Mouse (Mus musculus) cerebral cortex, adult 2 months (tissue): Measurements from ENCODE around the gene Glycam1.

Experiments used
- WGBS: fragments of 180-500 bp; shearing (Covaris S2); methylation state at CpG from one replicate; pipeline ENCODE4 v1.1.7; 2018; 5-methylcytosine and 5-hydroxymethylcytosine counted together

Gene Glycam1

DNA sequence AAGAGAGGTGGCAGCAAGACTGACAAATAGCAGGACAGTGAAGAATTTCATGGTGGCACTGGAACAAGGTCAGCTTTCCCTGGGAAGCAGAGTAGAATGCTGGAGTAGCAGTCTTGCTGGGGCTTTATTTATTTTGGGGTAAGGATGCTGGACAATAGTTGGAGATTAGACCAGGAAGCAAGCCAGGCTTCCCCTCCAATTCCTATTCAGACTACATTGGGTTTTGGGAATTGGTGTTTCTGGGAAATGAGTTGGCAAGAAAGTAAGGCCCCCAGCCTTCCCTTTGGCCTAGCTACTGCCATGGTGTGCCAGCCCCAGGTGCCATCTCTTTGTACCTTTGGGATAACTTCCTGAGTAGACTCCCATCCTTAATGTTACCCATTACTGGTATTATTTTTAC is at the start of gene Glycam1:
TSS of gene Glycam1 (minus strand) at position 101 of the 400 bp plus-strand sequence.

DNA sequence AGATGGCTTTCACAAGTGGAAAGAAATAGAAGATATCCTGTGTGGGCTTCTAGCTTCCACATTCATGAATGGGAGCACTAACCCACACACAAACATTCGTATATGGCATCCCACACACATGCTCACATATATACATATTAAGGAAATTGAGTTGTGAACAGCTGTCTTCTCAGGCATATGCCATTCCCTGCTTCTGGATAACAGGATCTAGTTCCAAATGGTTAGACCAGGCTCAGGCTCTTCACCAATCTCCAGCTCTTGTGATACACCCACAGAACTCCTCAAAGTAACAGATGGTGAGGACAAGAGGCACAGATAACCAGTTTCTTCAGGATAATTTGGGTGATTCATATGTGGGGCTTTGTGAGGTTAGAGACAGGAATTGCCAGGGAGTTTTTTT is 39.6 kb upstream of the Glycam1 start:
- WGBS = 42% methylated on average over 1 of the region's 1 CpGs

DNA sequence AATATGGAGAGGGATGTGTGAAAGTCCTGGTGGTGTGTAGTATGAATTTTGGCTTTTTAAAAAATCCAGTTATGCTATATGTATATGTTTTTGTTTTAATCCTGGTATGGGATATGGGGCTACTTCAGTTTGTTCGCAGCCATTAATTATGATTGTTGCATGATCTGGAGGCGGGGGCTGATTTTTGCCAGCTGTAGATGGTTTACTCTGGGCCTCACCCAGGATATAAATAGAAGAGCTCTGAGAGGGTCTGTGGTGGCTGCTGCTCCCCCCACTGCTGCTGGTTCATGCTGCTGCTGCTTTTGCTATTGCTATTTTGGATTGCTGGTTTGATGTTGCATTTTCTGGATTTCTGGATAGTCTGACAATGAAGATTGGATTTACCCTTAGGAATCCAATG is 25.9 kb upstream of the Glycam1 start:
- WGBS = 86% methylated on average over 2 of the region's 2 CpGs

DNA sequence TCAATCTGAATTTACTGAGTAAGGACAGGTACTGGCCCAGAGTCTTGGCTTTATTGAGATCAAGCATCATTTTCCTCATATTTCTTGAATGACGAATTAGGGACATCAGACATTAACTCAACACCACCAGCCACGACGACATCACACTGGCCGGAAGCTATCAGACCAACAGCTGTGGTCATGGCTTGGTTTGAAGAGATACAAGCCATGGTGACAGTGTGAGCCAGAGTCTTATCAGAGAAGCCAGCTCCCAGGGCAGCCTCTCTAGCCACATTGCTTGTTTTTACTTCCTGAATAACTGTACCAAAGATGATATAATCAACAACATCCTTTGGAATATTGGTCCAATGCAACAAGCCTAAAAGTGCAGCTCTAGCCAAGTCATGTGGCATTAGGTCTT is 22.9 kb upstream of the Glycam1 start:
- 92% methylated on average over 4 of the region's 4 CpGs for WGBS

DNA sequence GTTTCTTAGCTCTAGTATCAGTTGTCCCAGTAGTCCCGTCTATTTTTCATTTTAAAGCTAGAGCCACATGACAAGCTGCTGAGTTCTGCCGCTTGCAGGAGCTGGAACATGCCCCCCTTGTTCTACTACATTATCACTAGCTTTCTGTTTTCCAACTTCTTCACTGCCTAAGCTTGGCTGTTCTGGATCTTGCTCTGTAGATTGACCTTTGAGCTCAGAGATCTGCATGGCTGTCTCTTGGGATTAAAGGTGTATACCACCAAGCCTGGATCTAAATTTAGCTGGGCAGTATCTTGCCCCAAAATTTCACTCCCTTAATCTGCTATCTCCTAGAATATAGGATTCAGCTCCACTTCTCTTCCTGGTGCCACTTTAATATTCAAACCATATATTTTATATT is 21.0 kb upstream of the Glycam1 start:
- WGBS = 79% methylated on average over 2 of the region's 2 CpGs

DNA sequence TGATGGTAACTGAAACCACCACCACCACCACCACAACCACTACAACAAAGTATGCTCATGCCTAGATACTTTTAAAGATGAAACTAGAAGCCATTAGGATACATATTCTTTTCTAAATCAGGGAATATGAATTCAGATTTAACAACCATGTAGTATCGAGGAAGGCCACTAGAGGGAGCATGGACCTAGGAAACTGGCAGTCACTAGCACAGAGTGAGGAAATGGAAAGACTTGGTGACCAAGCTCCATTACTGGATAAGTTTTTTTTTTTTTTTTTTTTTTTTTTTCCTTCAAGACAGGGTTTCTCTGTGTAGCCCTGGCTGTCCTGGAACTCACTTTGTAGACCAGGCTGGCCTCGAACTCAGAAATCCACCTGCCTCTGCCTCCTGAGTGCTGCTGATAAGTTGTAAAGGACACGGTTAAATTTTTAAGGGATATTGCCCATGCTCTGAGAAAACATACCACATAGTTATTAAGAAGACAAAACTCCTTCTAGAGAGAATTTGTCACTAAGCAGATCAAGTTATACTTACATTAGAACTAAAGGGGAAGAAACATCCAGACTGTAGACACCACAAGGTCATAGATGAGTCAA is 12.7 kb downstream of the Glycam1 start:
- 50% methylated on average over 3 of the region's 3 CpGs for WGBS

DNA sequence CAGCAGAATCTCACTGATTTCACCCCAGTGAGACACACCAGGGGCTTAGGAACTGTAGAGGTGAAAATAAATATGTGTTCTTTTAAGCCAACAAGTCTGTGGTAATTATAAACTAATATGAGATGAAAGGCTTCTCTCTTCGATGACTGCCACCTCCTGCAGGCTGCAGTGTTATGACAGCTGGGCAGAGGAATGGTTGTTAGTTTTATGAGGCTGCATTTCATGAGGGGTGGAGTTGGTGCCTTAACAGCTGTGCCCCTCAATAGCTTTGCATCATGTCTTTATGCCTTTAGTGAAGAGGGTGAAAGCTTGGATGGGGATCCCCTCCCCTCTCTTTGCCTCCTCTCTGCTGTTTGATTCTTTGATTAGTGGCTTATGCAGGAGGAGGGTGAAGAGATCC is 13.8 kb downstream of the Glycam1 start:
- 34% methylated on average over 1 of the region's 1 CpGs for WGBS

DNA sequence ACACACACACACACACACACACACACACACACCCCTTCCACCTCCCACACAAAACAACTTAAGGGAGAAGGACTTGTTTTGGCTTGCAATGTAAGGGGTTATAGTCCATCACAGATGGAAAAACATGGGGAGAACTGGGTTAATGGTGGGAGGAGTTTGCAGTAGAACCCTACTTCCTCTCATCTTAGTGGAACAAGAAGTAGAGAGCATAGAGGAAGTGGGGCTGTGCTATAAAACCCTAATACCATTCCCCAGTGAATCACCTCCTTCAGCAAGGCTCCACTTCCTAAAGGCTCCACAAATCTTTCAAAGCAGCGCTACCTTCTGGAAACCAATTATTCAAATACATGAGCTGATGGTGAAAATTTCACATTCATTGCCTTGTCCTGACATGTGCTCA is 15.4 kb downstream of the Glycam1 start:
- WGBS = 88% methylated on average over 1 of the region's 1 CpGs

DNA sequence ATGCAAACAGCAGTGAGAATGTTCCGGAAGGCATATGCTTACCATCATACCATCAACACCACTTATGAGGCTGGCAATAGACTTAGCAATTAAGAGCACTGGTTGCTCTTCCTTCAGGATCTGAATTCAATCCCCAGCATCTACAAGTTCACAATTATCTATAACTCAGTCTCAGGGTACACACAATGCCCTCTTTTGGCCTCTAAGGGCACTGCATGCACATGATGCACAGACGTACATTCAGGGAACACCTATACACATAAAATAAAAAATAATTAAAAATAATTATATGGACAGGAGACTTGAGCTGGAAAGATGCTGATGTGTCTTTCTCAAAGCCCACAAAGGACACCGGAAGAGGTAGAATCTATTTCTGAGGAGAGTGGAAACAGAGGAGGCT is 16.9 kb downstream of the Glycam1 start:
- WGBS = 89% methylated on average over 3 of the region's 3 CpGs

DNA sequence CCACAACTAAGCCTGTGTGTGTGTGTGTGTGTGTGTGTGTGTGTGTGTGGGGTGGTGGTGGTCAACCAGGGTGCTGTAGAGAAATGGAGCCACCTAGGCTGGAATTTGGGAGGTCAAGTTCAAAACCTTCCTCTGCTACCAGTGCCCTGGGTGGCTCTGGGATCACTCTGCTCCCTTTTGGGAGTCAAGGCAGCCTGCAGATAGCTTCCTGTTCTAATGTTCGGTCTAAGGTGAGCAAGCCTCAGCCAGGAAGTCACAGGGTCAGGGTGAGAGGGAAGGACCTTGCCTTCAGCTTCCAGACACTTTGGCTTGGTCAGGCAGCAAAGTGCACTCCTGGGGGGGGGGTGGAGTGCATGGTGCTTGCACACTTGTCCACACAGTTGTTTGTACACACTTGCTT is 24.2 kb downstream of the Glycam1 start:
- 76% methylated on average over 1 of the region's 1 CpGs for WGBS

DNA sequence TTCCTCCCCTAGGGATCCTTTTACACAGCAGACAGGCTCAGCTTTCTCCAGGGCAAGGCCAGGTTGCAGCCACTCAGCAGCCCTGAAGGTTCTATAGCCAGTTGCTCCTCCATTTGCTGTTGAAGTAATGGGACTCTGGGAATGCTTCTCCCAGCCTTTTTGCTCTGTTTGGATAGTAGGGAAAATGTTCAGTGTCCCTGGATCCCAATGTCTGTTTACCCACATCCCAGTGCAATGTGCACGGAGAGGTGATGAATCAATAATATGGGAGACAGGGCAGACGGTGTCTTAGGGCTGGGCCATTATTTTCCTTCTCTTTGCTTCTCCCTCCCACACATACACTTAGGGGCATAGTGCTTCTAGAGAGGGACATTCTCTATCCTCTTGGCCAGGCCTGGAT is 25.6 kb downstream of the Glycam1 start:
- WGBS = 86% methylated on average over 2 of the region's 2 CpGs

DNA sequence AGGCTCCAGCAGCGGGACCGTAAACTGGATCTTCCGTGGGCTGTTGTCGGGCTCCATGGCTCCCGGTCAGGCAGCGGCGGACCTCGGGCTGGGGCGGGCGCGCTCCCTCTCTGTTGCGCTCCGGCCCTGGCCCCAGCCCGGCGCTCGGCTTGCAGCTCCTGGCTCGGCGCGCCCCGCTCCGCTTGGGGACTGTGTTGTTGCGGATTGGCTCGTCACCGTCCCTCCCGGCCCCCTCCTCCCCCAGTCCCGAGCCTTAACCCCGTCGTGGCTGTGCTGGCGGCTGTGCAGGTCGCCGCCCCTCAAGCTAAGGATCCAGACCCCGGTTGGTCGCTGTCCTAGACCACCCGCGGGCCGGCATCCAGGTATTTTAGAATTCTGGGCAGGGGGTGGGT is 27.1 kb downstream of the Glycam1 start, which contains the start of gene Ppp1r1a:
TSS of gene Ppp1r1a (minus strand) at position 182 of the 392 bp plus-strand sequence.
- under 1% methylated on average over 34 of the region's 36 CpGs for WGBS

DNA sequence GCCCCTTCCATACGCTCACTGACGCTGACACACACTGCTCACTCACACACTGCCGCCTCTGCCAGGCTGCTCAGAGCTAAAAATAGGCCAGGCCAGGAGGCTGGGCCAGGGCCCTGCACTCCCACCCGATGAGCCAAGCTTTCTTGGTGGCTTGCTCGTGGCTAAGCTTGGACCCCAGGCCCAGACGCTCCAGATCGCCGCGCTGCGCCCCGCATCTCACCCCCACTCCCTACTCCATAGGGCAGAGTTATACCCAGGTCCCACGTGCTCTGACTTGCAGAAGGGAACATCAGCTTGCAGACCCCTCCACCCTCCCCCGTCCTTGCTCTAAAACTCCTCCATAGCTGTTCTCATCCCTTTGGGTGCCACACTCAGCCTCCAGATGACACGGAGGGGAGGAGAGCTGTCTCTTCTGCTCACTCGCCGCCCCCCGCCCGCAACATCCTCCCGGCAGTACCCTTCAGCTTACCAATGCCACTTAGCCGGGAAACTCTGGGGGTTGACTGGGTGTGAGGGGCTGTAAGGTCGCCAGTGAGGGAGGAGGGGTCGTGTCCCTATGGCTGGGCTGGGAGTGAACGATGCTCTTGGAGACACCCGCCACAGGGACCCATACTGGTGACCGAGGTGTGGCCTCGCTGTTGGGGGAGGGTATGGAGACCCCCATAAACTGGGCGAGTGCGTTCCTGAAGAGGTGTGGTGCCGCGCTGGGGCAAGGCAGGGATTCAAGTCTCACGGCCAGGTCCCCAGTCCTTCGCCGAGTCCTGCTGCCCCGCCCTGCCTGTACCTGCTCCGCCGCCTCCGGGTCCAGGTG is 27.7 kb downstream of the Glycam1 start:
- WGBS = 4% methylated on average over 37 of the region's 37 CpGs

DNA sequence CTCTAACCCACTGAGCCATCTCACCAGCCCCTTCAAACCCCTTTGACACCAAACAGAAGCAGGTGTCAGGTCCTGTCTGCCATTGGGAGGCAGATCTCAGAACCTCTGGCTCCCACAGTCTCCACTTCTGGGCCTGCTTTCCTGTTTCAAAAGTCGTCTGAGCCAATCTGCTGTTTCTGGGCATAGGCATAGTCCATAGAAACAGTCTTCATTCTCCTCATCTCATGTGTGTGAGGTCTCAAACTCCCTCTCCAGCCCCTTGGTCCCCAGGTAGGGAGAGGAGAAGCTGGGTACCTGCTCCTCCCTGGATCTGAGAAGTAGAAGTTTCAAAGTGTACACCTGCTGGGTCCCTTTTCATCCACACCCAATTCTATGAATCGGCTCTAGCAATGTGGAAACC is 28.4 kb downstream of the Glycam1 start:
- 22% methylated on average over 2 of the region's 2 CpGs for WGBS

DNA sequence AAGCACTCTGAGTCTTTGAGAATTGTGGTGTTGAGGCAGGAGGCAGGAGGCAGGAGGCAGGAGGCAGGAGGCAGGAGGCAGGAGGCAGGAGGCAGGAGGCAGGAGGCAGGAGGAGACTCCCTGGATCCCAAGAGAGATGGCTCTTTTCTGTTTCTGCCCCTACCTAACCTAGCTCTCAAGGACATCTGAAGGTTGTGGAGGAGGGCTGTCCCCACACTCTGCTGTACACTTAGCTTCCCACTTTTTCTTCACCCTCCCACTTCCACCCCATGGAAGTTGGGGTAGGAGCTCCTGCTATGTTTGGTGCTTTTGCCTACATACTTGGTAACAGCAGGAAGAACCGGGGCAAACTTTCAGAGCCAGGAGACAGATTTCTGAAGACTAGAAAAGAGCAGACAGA is 29.1 kb downstream of the Glycam1 start:
- 39% methylated on average over 1 of the region's 1 CpGs for WGBS

DNA sequence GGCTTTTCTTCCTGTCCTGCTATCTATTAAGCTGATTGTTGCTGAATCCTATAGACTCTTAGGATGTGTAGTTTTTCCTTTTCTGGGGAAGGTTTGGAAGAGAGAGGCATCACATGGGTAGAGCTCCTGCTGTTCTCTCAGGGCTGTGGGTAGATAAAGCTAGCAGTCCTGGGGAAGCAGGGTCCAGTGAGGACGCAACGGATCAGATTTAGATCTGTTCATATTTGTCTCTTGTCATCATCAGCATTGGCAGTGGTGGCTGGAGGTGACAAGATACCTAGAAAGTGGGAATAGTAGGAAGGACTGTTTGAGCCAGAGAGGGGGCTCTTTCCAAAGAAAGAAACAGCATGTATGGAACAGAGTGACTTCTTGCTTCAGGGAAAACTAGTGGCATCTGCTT is 29.9 kb downstream of the Glycam1 start:
- 47% methylated on average over 2 of the region's 2 CpGs for WGBS

DNA sequence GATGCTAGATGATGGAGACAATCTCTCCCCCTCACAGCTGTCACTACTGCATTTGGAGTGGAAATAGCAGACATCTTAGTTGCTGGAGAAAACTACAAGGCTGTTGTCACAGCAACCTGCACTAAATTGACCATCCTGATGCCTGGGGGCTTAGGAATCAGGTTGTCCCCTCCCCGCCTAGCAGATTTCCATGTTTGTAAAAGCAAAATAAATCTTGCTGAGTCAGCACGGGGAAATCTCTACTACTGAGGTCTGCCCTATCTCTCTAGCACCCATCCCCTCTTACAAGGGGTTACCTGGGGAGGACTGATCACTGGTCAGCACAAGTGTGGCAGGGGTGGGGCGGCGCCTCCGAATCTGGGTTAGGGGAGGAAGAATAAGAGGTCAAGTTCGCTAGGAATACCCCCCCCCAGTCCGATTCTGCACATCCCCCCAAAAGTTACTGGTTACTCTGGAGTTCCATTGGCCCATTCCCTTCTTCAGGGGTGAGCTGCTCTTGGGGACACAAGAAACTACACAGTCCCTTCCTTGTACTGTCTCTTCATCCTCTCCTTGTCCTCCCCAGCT is 30.7 kb downstream of the Glycam1 start:
- 81% methylated on average over 7 of the region's 7 CpGs for WGBS

DNA sequence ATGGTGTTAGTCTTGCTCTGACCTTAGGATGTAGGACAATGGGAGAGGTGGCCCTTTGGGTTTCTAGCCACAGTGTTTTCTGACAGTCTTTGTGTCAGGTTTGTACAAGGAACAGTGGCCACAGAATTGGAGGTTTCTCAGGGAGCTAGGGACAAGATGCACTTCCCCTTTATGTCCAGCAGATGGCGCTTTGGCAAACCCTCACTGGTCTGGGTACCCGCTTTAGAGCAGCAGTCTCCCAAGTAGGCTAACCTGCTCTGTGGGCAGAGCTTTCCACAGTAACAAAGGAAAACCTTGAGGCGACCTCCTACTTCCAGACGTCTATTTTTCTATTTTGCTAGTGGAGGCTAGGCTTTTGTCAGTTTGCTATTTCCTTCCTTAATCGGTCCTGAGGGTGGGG is 34.5 kb downstream of the Glycam1 start:
- 2% methylated on average over 5 of the region's 5 CpGs for WGBS

DNA sequence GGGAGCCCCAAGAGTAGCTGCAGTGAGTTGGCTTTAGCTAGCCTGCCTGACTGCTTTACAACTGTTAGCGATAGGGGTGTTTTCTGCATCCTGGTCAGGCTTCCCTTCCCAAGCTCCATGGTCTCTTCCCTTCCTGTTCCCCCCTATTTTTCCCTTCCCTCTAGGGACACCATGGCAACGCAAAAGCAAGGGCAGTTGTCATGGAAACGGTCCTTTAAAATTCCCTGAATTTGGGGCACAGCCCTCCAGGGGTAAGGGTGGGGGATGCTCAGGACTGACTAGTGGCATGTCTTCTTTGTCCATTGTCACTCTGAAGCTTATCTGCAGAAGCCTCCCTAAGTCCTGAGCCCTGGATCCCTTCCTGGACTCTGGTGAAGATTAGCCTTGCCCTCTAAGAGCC is 41.7 kb downstream of the Glycam1 start:
- 40% methylated on average over 3 of the region's 3 CpGs for WGBS

DNA sequence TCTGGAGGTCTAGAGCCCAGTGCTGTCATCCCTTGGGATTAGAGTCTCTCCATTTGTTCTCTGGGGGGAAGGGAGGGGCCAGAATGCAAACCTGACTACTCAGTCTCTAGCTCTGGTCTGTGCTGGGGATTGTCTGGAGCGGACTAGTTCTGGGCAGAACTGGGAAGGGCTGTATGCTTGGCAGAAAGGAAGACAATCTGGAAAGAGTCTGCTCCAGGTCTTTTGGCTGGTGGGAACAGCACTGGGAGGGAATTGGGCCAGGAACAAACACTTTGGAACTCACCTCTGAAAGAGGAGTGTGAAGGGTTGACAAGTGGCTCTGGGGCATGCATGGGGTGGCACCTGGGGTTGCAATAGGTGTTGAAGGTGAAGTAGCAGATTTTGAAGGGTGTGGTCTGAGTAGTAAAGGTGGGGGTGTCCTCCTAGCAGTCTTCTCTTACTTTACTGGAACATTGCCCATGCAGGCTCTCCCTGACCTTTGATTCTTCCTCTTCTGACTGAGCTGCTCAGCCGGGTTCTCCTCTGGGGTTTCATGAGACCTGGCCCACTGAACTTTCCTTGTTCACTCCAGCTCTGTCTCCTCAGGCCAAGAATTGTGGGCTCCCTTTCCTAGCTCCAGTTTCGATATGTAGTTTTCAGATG is 42.3 kb downstream of the Glycam1 start:
- 48% methylated on average over 3 of the region's 3 CpGs for WGBS

DNA sequence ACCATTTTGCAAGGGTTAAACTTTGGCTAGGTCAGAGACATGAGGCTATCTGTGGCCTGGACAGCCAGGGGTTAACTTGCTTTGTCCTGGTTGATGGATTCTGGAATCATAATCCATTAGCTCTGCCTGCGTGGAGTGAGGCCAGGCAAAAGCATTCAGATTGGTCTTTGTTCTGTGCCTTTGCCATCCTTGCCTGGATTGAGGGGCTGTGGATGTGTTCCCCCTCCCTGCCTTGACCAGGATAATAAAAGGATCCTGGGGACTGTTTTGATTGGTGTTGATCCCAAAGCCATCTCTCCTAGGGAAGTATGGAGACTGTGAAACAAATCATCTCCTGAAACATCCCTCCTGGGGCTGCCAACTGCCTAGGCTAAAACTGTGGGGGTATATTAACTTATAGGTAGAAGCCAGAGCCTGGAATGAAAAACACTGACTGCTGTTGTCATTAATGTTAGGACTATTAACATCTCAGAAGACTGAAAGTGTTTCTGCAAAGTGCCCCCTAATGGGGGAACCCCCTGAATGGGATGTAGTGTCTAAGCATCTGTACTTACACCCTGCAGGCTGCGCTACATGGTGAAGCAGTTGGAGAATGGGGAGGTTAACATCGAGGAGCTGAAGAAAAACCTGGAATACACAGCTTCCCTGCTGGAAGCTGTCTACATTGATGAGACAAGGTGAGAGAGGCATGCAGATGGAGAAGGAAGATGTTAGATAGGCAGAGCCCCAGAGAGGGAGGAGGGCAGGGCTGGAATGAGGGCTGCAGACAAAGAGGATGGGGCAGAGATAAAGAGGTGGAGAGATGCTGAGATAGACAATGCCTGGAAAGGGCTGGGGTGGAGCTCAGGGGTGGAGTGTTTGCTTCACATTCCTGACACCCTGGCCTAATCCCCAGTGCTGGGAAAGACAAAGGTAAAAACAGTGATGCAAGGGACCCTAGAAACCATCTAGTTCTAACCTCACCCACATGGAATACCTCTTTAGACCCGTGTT is 45.2 kb downstream of the Glycam1 start:
- 45% methylated on average over 4 of the region's 4 CpGs for WGBS
